Mouse (Mus musculus): Measurements from ENCODE around the gene Ogfod3. TPM values are rescaled to one million over a fixed set of nuclear protein-coding genes. Genes with fewer than 3 reads are reported as not detected.
A peak's percentile ranks its signal among the peaks of the same experiment; 100 is the strongest.

Ogfod3 gene
- total and polyA plus RNA-seq, 3 experiments: 12.3 to 12.7 TPM; not detected in 1

DNA sequence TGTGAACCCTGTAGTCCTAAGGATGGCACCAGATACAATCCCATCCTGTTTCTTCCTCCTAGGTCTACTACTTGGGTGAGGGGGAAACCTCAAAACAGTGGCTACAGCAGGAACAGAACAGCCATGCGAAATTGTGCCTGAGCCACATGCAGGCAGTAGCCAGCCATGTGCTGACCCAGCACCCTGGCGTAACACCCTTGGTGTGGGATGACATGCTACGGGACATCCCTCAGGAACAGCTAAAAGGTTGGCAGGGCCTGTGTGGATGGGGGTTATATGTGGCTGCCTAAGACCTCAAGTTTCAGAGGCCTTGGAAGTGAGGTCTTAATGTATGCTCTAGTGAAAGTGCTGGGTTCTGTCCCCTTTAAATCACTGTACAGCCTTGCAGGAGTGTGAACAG is 12.3 kb upstream of the Ogfod3 start:
- no peak overlapping the region for H3K27ac ChIP-seq (ENCODE audit: control insufficient read depth, low read depth, low read length)
- no peaks in the 10 kb centered on the region for H3K9me3 ChIP-seq (replicated peaks; ENCODE audit: insufficient read depth, low read length)
- no peak for DNase-seq (ENCODE audit: low read depth, low spot score)
- no peaks in the 10 kb centered on the region for H3K79me2 ChIP-seq (ENCODE audit: control insufficient read depth, insufficient read depth, low read length, poor library complexity)
- peaks cover 0 to 5% of the 10 kb centered on the region in 2 experiments; a peak in 1 of 4 replicates for H3K36me3 ChIP-seq (ENCODE audit: control insufficient read depth in 1 of 2, insufficient read depth in 2 of 2, low read length in 2 of 2)
- no peak overlapping the region for H3K9ac ChIP-seq (ENCODE audit: control insufficient read depth, low read depth, low read length, poor library complexity, severe bottlenecking)
- TF ChIP-seq NELFE (IDR thresholded peaks at IDR 0.05; ENCODE audit: low read depth, low read length): no peak
- TF ChIP-seq ELF1 (IDR thresholded peaks at IDR 0.05; ENCODE audit: low read depth, low read length): no peak
- no peak for TF ChIP-seq ZC3H11A (IDR thresholded peaks at IDR 0.05; ENCODE audit: low read depth, low read length)
- no peak for TF ChIP-seq MAFK (IDR thresholded peaks at IDR 0.05; ENCODE audit: borderline replicate concordance, low read depth, low read length)
- TF ChIP-seq CHD2 (IDR thresholded peaks at IDR 0.05; ENCODE audit: low read length): no peak
- TF ChIP-seq KAT2A (conservative IDR thresholded peaks at IDR 0.05; ENCODE audit: low read depth, low read length): no peak
- no peak for TF ChIP-seq SMC3 (IDR thresholded peaks at IDR 0.05; ENCODE audit: low read depth, low read length)
- TF ChIP-seq ZKSCAN1 (IDR thresholded peaks at IDR 0.05; ENCODE audit: low read depth, low read length): no peak
- no peak for TF ChIP-seq MEF2A (IDR thresholded peaks at IDR 0.05; ENCODE audit: extremely low read depth, insufficient replicate concordance, low read depth, low read length, poor library complexity, severe bottlenecking)
- no peak for TF ChIP-seq HCFC1 (IDR thresholded peaks at IDR 0.05; ENCODE audit: low read depth, low read length)
- no peak for TF ChIP-seq GATA1 (IDR thresholded peaks at IDR 0.05; ENCODE audit: low read depth, low read length)
- TF ChIP-seq MYC (IDR thresholded peaks at IDR 0.05; ENCODE audit: low read depth, low read length): no peak
- H3K27me3 ChIP-seq (ENCODE audit: control insufficient read depth in 1 of 2, insufficient read depth in 2 of 2, low read length in 2 of 2): no peaks in the 10 kb centered on the region
- H3K4me1 ChIP-seq (ENCODE audit: control insufficient read depth in 1 of 2, insufficient read depth in 2 of 2, low read length in 2 of 2): peaks cover 3 to 5% of the 10 kb centered on the region in 2 experiments; a peak in 2 of 4 replicates
- no peak overlapping the region for H3K4me3 ChIP-seq (ENCODE audit: control insufficient read depth in 1 of 2, insufficient read depth in 1 of 2, low read depth in 2 of 2, low read length in 2 of 2)

DNA sequence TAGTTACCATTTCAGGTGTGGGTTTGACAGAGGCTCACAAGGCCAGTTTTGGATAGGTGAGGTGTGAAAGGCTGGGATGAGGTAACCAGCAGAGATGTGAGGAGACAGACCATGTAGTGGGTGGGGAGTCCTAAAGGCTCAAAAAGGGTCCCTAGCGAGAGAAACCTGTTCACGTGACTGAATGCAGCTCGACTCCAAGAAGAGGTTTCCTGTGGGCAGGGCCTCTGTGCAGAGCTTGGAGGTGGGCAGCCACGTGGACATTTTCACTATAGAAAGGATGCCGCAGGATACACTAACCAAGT is 701 bp downstream of the Ogfod3 start:
- H3K27me3 ChIP-seq (ENCODE audit: control insufficient read depth in 1 of 2, insufficient read depth in 2 of 2, low read length in 2 of 2): no peaks in the 10 kb centered on the region
- no peaks in the 10 kb centered on the region; the same call in 1 of the 2 replicates for H3K79me2 ChIP-seq (ENCODE audit: control insufficient read depth, insufficient read depth, low read length, poor library complexity)
- peaks cover 0 to 4% of the 10 kb centered on the region in 2 experiments; a peak in 1 of 4 replicates for H3K4me1 ChIP-seq (ENCODE audit: control insufficient read depth in 1 of 2, insufficient read depth in 2 of 2, low read length in 2 of 2)
- no peaks in the 10 kb centered on the region for H3K9me3 ChIP-seq (replicated peaks; ENCODE audit: insufficient read depth, low read length)
- peaks cover 0 to 2% of the 10 kb centered on the region in 2 experiments; a peak in 1 of 4 replicates for H3K36me3 ChIP-seq (ENCODE audit: control insufficient read depth in 1 of 2, insufficient read depth in 2 of 2, low read length in 2 of 2)
- no peak overlapping the region for H3K9ac ChIP-seq (ENCODE audit: control insufficient read depth, low read depth, low read length, poor library complexity, severe bottlenecking)
- TF ChIP-seq TCF12 (IDR thresholded peaks at IDR 0.05; ENCODE audit: low read depth, low read length): no peak
- peak; percentile 87; the same call in 1 of the 2 replicates for TF ChIP-seq MYC (IDR thresholded peaks at IDR 0.05; ENCODE audit: low read depth, low read length)
- TF ChIP-seq MAX (IDR thresholded peaks at IDR 0.05; ENCODE audit: low read length): peak; percentile 91
- peak; percentile 51; the same call in 1 of the 2 replicates for TF ChIP-seq BHLHE40 (IDR thresholded peaks at IDR 0.05; ENCODE audit: borderline replicate concordance, low read depth, low read length)
- peak; percentile 82 for TF ChIP-seq USF1 (IDR thresholded peaks at IDR 0.05; ENCODE audit: low read depth, low read length)
- TF ChIP-seq ZMIZ1 (IDR thresholded peaks at IDR 0.05; ENCODE audit: low read depth, low read length): no peak
- peak in 1 of 2 experiments; percentile 45; a peak in 1 of 4 replicates for TF ChIP-seq USF2 (IDR thresholded peaks at IDR 0.05; ENCODE audit: borderline replicate concordance in 1 of 2, insufficient read depth in 1 of 2, low read depth in 1 of 2, low read length in 2 of 2)
- no peak overlapping the region for H3K27ac ChIP-seq (ENCODE audit: control insufficient read depth, low read depth, low read length)
- H3K4me3 ChIP-seq (ENCODE audit: control insufficient read depth in 1 of 2, insufficient read depth in 1 of 2, low read depth in 2 of 2, low read length in 2 of 2): peak overlapping the region; percentile 44 to 81
- DNase-seq (ENCODE audit: low read depth, low spot score): no peak
